Mouse (Mus musculus): ENCODE results near the gene Hsh2d. TPM values are rescaled to one million over a fixed set of nuclear protein-coding genes. Genes with fewer than 3 reads are reported as not detected.

Gene Hsh2d
- total and polyA plus RNA-seq, 3 experiments: 0.16 to 2.2 TPM; not detected in 1

GRCm38 (mm10) chr8:72239499-72240402 lies 50.3 kb downstream of the Hsh2d start, which contains the start of gene Ap1m1:
TSS of gene Ap1m1 (plus strand) at chr8:72240018.
- TF ChIP-seq GATA2 (IDR thresholded peaks at IDR 0.05; ENCODE audit: borderline replicate concordance, low read depth, low read length) (peak; percentile 15; the same call in 1 of the 2 replicates), GATA1 (IDR thresholded peaks at IDR 0.05; ENCODE audit: borderline replicate concordance, low read length) (no peak), POLR2AphosphoS5 (IDR thresholded peaks at IDR 0.05; ENCODE audit: insufficient replicate concordance, low read depth, low read length) (no peak), TAL1 (conservative IDR thresholded peaks at IDR 0.05; ENCODE audit: low read depth, low read length) (no peak), CTCF (IDR thresholded peaks at IDR 0.05; ENCODE audit: low read depth, low read length) (peak; percentile 57)
- ATAC-seq (ENCODE audit: extremely low read depth, insufficient number of reproducible peaks, low FRiP score, poor library complexity, severe bottlenecking) (peak; percentile 89), DNase-seq (ENCODE audit: low spot score) (peak; percentile 93)
- Histone ChIP-seq H3K36me3 (replicated peaks) (peaks cover 33% of the 10 kb centered on the region), H3K4me3 (ENCODE audit: low read depth, low read length) (peak within 1 kb of the TSS; percentile 93), H3K9me3 (replicated peaks) (no peaks in the 10 kb centered on the region), H3K27me3 (ENCODE audit: insufficient read depth, low read length) (no peaks in the 10 kb centered on the region), H3K4me1 (ENCODE audit: insufficient read depth, low read depth, low read length) (peaks cover 30% of the 10 kb centered on the region)

- Histone ChIP-seq H3K27me3 (ENCODE audit: insufficient read depth, low read length) (no peaks in the 10 kb centered on the region), H3K9me3 (replicated peaks) (no peaks in the 10 kb centered on the region), H3K4me1 (ENCODE audit: insufficient read depth, low read depth, low read length) (peaks cover 30% of the 10 kb centered on the region), H3K36me3 (replicated peaks) (peaks cover 38% of the 10 kb centered on the region), H3K4me3 (ENCODE audit: low read depth, low read length) (peak overlapping the region; percentile 93)
- ATAC-seq (ENCODE audit: extremely low read depth, insufficient number of reproducible peaks, low FRiP score, poor library complexity, severe bottlenecking) (no peak), DNase-seq (ENCODE audit: low spot score) (no peak)
- TF ChIP-seq TAL1 (conservative IDR thresholded peaks at IDR 0.05; ENCODE audit: low read depth, low read length) (no peak), CTCF (IDR thresholded peaks at IDR 0.05; ENCODE audit: low read depth, low read length) (no peak), POLR2AphosphoS5 (IDR thresholded peaks at IDR 0.05; ENCODE audit: insufficient replicate concordance, low read depth, low read length) (no peak), GATA1 (IDR thresholded peaks at IDR 0.05; ENCODE audit: borderline replicate concordance, low read length) (no peak), GATA2 (IDR thresholded peaks at IDR 0.05; ENCODE audit: borderline replicate concordance, low read depth, low read length) (no peak)
Measured at GRCm38 (mm10) chr8:72240403-72240763, 50.9 kb downstream of the Hsh2d start.

- Histone ChIP-seq H3K36me3 (replicated peaks) (peaks cover 41% of the 10 kb centered on the region), H3K4me1 (ENCODE audit: insufficient read depth, low read depth, low read length) (peaks cover 30% of the 10 kb centered on the region), H3K4me3 (ENCODE audit: low read depth, low read length) (peak overlapping the region; percentile 93), H3K9me3 (replicated peaks) (no peaks in the 10 kb centered on the region), H3K27me3 (ENCODE audit: insufficient read depth, low read length) (no peaks in the 10 kb centered on the region)
- ATAC-seq (ENCODE audit: extremely low read depth, insufficient number of reproducible peaks, low FRiP score, poor library complexity, severe bottlenecking) (no peak), DNase-seq (ENCODE audit: low spot score) (no peak)
- no peak for TF ChIP-seq CTCF (IDR thresholded peaks at IDR 0.05; ENCODE audit: low read depth, low read length)
- TF ChIP-seq TAL1 (conservative IDR thresholded peaks at IDR 0.05; ENCODE audit: low read depth, low read length): no peak
- TF ChIP-seq POLR2AphosphoS5 (IDR thresholded peaks at IDR 0.05; ENCODE audit: insufficient replicate concordance, low read depth, low read length): no peak
- TF ChIP-seq GATA2 (IDR thresholded peaks at IDR 0.05; ENCODE audit: borderline replicate concordance, low read depth, low read length): no peak
- TF ChIP-seq GATA1 (IDR thresholded peaks at IDR 0.05; ENCODE audit: borderline replicate concordance, low read length): no peak
Measured at GRCm38 (mm10) chr8:72240951-72241350, 51.5 kb downstream of the Hsh2d start.

- peaks cover 54% of the 10 kb centered on the region for H3K36me3 ChIP-seq (replicated peaks)
- no peaks in the 10 kb centered on the region for H3K27me3 ChIP-seq (ENCODE audit: insufficient read depth, low read length)
- peaks cover 30% of the 10 kb centered on the region for H3K4me1 ChIP-seq (ENCODE audit: insufficient read depth, low read depth, low read length)
- TF ChIP-seq TAL1 (conservative IDR thresholded peaks at IDR 0.05; ENCODE audit: low read depth, low read length) (no peak), POLR2AphosphoS5 (IDR thresholded peaks at IDR 0.05; ENCODE audit: insufficient replicate concordance, low read depth, low read length) (no peak), GATA1 (IDR thresholded peaks at IDR 0.05; ENCODE audit: borderline replicate concordance, low read length) (no peak), CTCF (IDR thresholded peaks at IDR 0.05; ENCODE audit: low read depth, low read length) (no peak), GATA2 (IDR thresholded peaks at IDR 0.05; ENCODE audit: borderline replicate concordance, low read depth, low read length) (no peak)
- no peaks in the 10 kb centered on the region for H3K9me3 ChIP-seq (replicated peaks)
- H3K4me3 ChIP-seq (ENCODE audit: low read depth, low read length): no peak overlapping the region
- no peak for DNase-seq (ENCODE audit: low spot score)
- no peak for ATAC-seq (ENCODE audit: extremely low read depth, insufficient number of reproducible peaks, low FRiP score, poor library complexity, severe bottlenecking)
Measured at GRCm38 (mm10) chr8:72242226-72242625, 52.8 kb downstream of the Hsh2d start.

- Histone ChIP-seq H3K4me3 (ENCODE audit: low read depth, low read length) (no peak overlapping the region), H3K36me3 (replicated peaks) (peaks cover 75% of the 10 kb centered on the region), H3K27me3 (ENCODE audit: insufficient read depth, low read length) (no peaks in the 10 kb centered on the region), H3K4me1 (ENCODE audit: insufficient read depth, low read depth, low read length) (peaks cover 27% of the 10 kb centered on the region), H3K9me3 (replicated peaks) (no peaks in the 10 kb centered on the region)
- ATAC-seq (ENCODE audit: extremely low read depth, insufficient number of reproducible peaks, low FRiP score, poor library complexity, severe bottlenecking) (no peak), DNase-seq (ENCODE audit: low spot score) (no peak)
- TF ChIP-seq CTCF (IDR thresholded peaks at IDR 0.05; ENCODE audit: low read depth, low read length): no peak
- TF ChIP-seq GATA1 (IDR thresholded peaks at IDR 0.05; ENCODE audit: borderline replicate concordance, low read length): no peak
- TF ChIP-seq GATA2 (IDR thresholded peaks at IDR 0.05; ENCODE audit: borderline replicate concordance, low read depth, low read length): no peak
- no peak for TF ChIP-seq POLR2AphosphoS5 (IDR thresholded peaks at IDR 0.05; ENCODE audit: insufficient replicate concordance, low read depth, low read length)
- no peak for TF ChIP-seq TAL1 (conservative IDR thresholded peaks at IDR 0.05; ENCODE audit: low read depth, low read length)
Measured at GRCm38 (mm10) chr8:72244610-72245009, 55.2 kb downstream of the Hsh2d start.

Other genes starting within 250 kb of the Hsh2d start
- gene Zfp961, start 238.6 kb upstream of the Hsh2d start, total RNA-seq (2014; fragmentation: Nextera tagmentation): 59.4 and 73.2 TPM in 2 replicates
- 25.1 and 34.5 TPM in 2 replicates for gene Zfp961, start 238.6 kb upstream of the Hsh2d start, total RNA-seq (2017)
- 2.2 and 5.4 TPM in 2 replicates for gene Zfp961, start 238.6 kb upstream of the Hsh2d start, polyA plus RNA-seq (2012)
- not detected in 2 replicates for gene Cyp4f18, start 180.0 kb upstream of the Hsh2d start, total RNA-seq (2014; fragmentation: Nextera tagmentation)
- 0.12 TPM in 1 of 2 replicates, not detected in the other for gene Cyp4f18, start 180.0 kb upstream of the Hsh2d start, total RNA-seq (2017)
- 0.10 and 0.12 TPM in 2 replicates for gene Cyp4f18, start 180.0 kb upstream of the Hsh2d start, polyA plus RNA-seq (2012)
- 0.29 TPM in 1 of 2 replicates, not detected in the other for gene Olfr372, start 148.4 kb upstream of the Hsh2d start, total RNA-seq (2014; fragmentation: Nextera tagmentation)
- 0.12 and 0.27 TPM in 2 replicates for gene Olfr372, start 148.4 kb upstream of the Hsh2d start, total RNA-seq (2017)
- gene Olfr372, start 148.4 kb upstream of the Hsh2d start, polyA plus RNA-seq (2012): not detected in 2 replicates
- gene Olfr373, start 106.5 kb upstream of the Hsh2d start, total RNA-seq (2014; fragmentation: Nextera tagmentation): not detected in 2 replicates
- gene Olfr373, start 106.5 kb upstream of the Hsh2d start, total RNA-seq (2017): 0.05 and 0.06 TPM in 2 replicates
- gene Olfr373, start 106.5 kb upstream of the Hsh2d start, polyA plus RNA-seq (2012): not detected in 2 replicates
- not detected in 2 replicates for gene Olfr374, start 82.6 kb upstream of the Hsh2d start, total RNA-seq (2014; fragmentation: Nextera tagmentation)
- gene Olfr374, start 82.6 kb upstream of the Hsh2d start, total RNA-seq (2017): 0.12 and 0.22 TPM in 2 replicates
- not detected in 2 replicates for gene Olfr374, start 82.6 kb upstream of the Hsh2d start, polyA plus RNA-seq (2012)
- gene Tpm4, start 54.7 kb upstream of the Hsh2d start, total RNA-seq (2014; fragmentation: Nextera tagmentation): not detected in 2 replicates
- 2.2 and 2.7 TPM in 2 replicates for gene Tpm4, start 54.7 kb upstream of the Hsh2d start, total RNA-seq (2017)
- gene Tpm4, start 54.7 kb upstream of the Hsh2d start, polyA plus RNA-seq (2012): 0.03 and 0.04 TPM in 2 replicates
- gene Rab8a, start 28.4 kb upstream of the Hsh2d start, total RNA-seq (2014; fragmentation: Nextera tagmentation): 63.9 and 77.0 TPM in 2 replicates
- gene Rab8a, start 28.4 kb upstream of the Hsh2d start, total RNA-seq (2017): 418 and 431 TPM in 2 replicates
- 51.8 and 63.6 TPM in 2 replicates for gene Rab8a, start 28.4 kb upstream of the Hsh2d start, polyA plus RNA-seq (2012)
- gene Cib3, start 23.2 kb downstream of the Hsh2d start, total RNA-seq (2014; fragmentation: Nextera tagmentation): not detected in 2 replicates
- gene Cib3, start 23.2 kb downstream of the Hsh2d start, total RNA-seq (2017): 0.23 TPM in 1 of 2 replicates, not detected in the other
- gene Cib3, start 23.2 kb downstream of the Hsh2d start, polyA plus RNA-seq (2012): not detected in 2 replicates
- gene Gm11034, start 24.0 kb downstream of the Hsh2d start, total RNA-seq (2014; fragmentation: Nextera tagmentation): not detected in 2 replicates
- gene Gm11034, start 24.0 kb downstream of the Hsh2d start, total RNA-seq (2017): not detected in 2 replicates
- gene Gm11034, start 24.0 kb downstream of the Hsh2d start, polyA plus RNA-seq (2012): not detected in 2 replicates
- 17.1 and 20.7 TPM in 2 replicates for gene Fam32a, start 30.1 kb downstream of the Hsh2d start, total RNA-seq (2014; fragmentation: Nextera tagmentation)
- 32.7 and 34.8 TPM in 2 replicates for gene Fam32a, start 30.1 kb downstream of the Hsh2d start, total RNA-seq (2017)
- 49.4 and 50.9 TPM in 2 replicates for gene Fam32a, start 30.1 kb downstream of the Hsh2d start, polyA plus RNA-seq (2012)
- 49.8 and 62.7 TPM in 2 replicates for gene Ap1m1, start 50.4 kb downstream of the Hsh2d start, total RNA-seq (2014; fragmentation: Nextera tagmentation)
- gene Ap1m1, start 50.4 kb downstream of the Hsh2d start, total RNA-seq (2017): 35.0 and 39.4 TPM in 2 replicates
- 93.8 and 98.3 TPM in 2 replicates for gene Ap1m1, start 50.4 kb downstream of the Hsh2d start, polyA plus RNA-seq (2012)
- gene Gm10282, start 115.6 kb downstream of the Hsh2d start, total RNA-seq (2014; fragmentation: Nextera tagmentation): 66.3 and 84.2 TPM in 2 replicates
- gene Gm10282, start 115.6 kb downstream of the Hsh2d start, total RNA-seq (2017): 80.3 and 87.9 TPM in 2 replicates
- gene Gm10282, start 115.6 kb downstream of the Hsh2d start, polyA plus RNA-seq (2012): 164 and 205 TPM in 2 replicates
- not detected in 2 replicates for gene Klf2, start 129.4 kb downstream of the Hsh2d start, total RNA-seq (2014; fragmentation: Nextera tagmentation)
- 0.11 and 0.12 TPM in 2 replicates for gene Klf2, start 129.4 kb downstream of the Hsh2d start, total RNA-seq (2017)
- 1.1 and 1.9 TPM in 2 replicates for gene Klf2, start 129.4 kb downstream of the Hsh2d start, polyA plus RNA-seq (2012)
- gene Eps15l1, start 231.8 kb downstream of the Hsh2d start, total RNA-seq (2014; fragmentation: Nextera tagmentation): 95.7 and 110 TPM in 2 replicates
- gene Eps15l1, start 231.8 kb downstream of the Hsh2d start, total RNA-seq (2017): 31.9 and 37.2 TPM in 2 replicates
- gene Eps15l1, start 231.8 kb downstream of the Hsh2d start, polyA plus RNA-seq (2012): 10.8 and 16.7 TPM in 2 replicates

Measured in G1E (cell line).